ENCODE assay signal across 11 mouse cellular contexts in the genomic region with DNA sequence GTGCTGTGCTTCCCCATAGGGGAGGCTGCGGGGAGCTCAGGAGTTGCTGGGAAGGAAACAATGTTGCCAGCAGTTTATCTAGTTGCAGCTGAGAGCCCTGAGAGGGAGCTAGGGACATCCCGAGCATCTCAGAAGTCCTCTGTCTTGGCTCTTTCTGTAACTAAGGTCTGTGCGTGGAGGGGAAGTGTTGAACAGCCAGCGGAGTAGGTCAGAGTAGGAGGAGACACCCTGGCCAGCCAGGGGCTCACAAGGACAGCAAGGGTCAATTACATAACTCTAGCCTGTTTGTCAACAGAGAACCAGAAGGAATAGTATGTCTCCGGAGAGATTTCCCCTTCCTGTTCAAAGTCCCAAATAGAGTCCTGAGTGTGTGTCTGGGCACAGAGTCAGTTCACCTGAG. TPM values are rescaled to one million over a fixed set of nuclear protein-coding genes. Genes with fewer than 3 reads are reported as not detected.
DNase-seq lines count a peak whose midpoint lies in the region; ATAC-seq and TF ChIP-seq lines count a peak whose summit lies in the region.
"Had no signal": no experiment of that assay in that cellular context is flagged by ENCODE, and none has a peak within 500 bp of the region (broad histone marks: within the 10 kb centered on the region; RNA-seq: fewer than 3 reads in every experiment).

No protein-coding gene starts in this region.

- no peak for ATAC-seq in heart, embryonic 14.5 days (ENCODE audit: insufficient number of reproducible peaks, insufficient read depth, low FRiP score, low read depth)
- ATAC-seq in stomach, postnatal 0 days (ENCODE audit: low FRiP score, low TSS enrichment), result no peak
- ATAC-seq: CD4-positive, CD25-positive, alpha-beta regulatory T cell, adult 4 months had no signal

- peak overlapping the region; percentile 25 to 53 for H3K27ac ChIP-seq in heart, embryonic 14.5 days (replicated peaks in 1 of 2; ENCODE audit: control insufficient read depth in 1 of 2, insufficient read depth in 1 of 2, low read depth in 2 of 2, low read length in 2 of 2)
- 0 out of 2 replicates have a peak overlapping the region, but pooled peaks have one; percentile 1 for H3K27ac ChIP-seq in stomach, postnatal 0 days (replicated peaks)
- H3K27ac ChIP-seq: hindbrain, embryonic 13.5 days; layer of hippocampus, adult 2 months had no signal

- TF ChIP-seq EP300 in stomach, postnatal 0 days (optimal IDR thresholded peaks at IDR 0.05), result no peak

- WGBS in heart, embryonic 14.5 days, result 30% methylated on average over 5 of the region's 5 CpGs
- WGBS in stomach, postnatal 0 days, result 47% methylated on average over 5 of the region's 5 CpGs

- peak; percentile 73 for DNase-seq in gastrocnemius, postnatal 25 days
- no peak for DNase-seq in gastrocnemius, adult 18-20 months (ENCODE audit: low spot score)
- DNase-seq in lung, postnatal 25 days (ENCODE audit: low spot score), result peak; percentile 60
- no peak for DNase-seq in lung, postnatal 14 days
- no peak for DNase-seq in stomach, postnatal 0 days (ENCODE audit: low spot score)
- DNase-seq in layer of hippocampus, adult 9-10 months (ENCODE audit: low spot score), result no peak
- DNase-seq: thymus, adult 18-20 months had no signal

- H3K9me3 ChIP-seq in heart, embryonic 14.5 days (ENCODE audit: control insufficient read depth, low read length), result no peaks in the 10 kb centered on the region
- H3K9me3 ChIP-seq in stomach, postnatal 0 days (ENCODE audit: control insufficient read depth, low read length), result no peaks in the 10 kb centered on the region
- H3K9me3 ChIP-seq: hindbrain, embryonic 13.5 days had no signal

- H3K4me2 ChIP-seq in heart, embryonic 14.5 days (ENCODE audit: low read length), result no peak overlapping the region
- H3K4me2 ChIP-seq in stomach, postnatal 0 days (replicated peaks; ENCODE audit: low read depth), result no peak overlapping the region
- H3K4me2 ChIP-seq: hindbrain, embryonic 13.5 days had no signal

- no peak for TF ChIP-seq CTCF in stomach, postnatal 0 days (IDR thresholded peaks at IDR 0.05; ENCODE audit: low read depth)

- peaks cover 16% of the 10 kb centered on the region; the same call in 1 of the 2 replicates for H3K36me3 ChIP-seq in heart, embryonic 14.5 days (ENCODE audit: control insufficient read depth, insufficient read depth, low read length)
- no peaks in the 10 kb centered on the region for H3K36me3 ChIP-seq in stomach, postnatal 0 days (ENCODE audit: control insufficient read depth, insufficient read depth, low read length)
- H3K36me3 ChIP-seq: hindbrain, embryonic 13.5 days had no signal

- H3K4me1 ChIP-seq in heart, embryonic 14.5 days (ENCODE audit: control insufficient read depth in 2 of 2, insufficient read depth in 2 of 2, low read length in 2 of 2), result peaks cover 55 to 78% of the 10 kb centered on the region in 2 experiments
- peaks cover 10% of the 10 kb centered on the region for H3K4me1 ChIP-seq in stomach, postnatal 0 days (replicated peaks; ENCODE audit: control insufficient read depth, insufficient read depth)

- H3K27me3 ChIP-seq in heart, embryonic 14.5 days (ENCODE audit: control insufficient read depth, insufficient read depth, low read length), result no peaks in the 10 kb centered on the region
- no peaks in the 10 kb centered on the region for H3K27me3 ChIP-seq in stomach, postnatal 0 days (ENCODE audit: control insufficient read depth, insufficient read depth, low read length)

- H3K4me3 ChIP-seq in heart, embryonic 14.5 days (ENCODE audit: control insufficient read depth in 1 of 2, insufficient read depth in 1 of 2, low read depth in 1 of 2, low read length in 2 of 2), result no peak overlapping the region
- no peak overlapping the region for H3K4me3 ChIP-seq in stomach, postnatal 0 days (ENCODE audit: low read depth, low read length)
- H3K4me3 ChIP-seq: hindbrain, embryonic 13.5 days; layer of hippocampus, adult 2 months had no signal

- H3K9ac ChIP-seq in heart, embryonic 14.5 days (ENCODE audit: low read length), result peak overlapping the region; percentile 34; the same call in 1 of the 2 replicates
- H3K9ac ChIP-seq in stomach, postnatal 0 days (ENCODE audit: low read length), result no peak overlapping the region
- H3K9ac ChIP-seq: hindbrain, embryonic 13.5 days had no signal

RNA-seq across cellular contexts. Expression of a gene that starts 34.7 kb away (rescaled TPM):
- total RNA-seq in gastrocnemius, postnatal 25 days (2021), result 1 to 10 TPM; 4.8 to 5.9 TPM
- 1 to 10 TPM; 5.8 to 6.8 TPM for total RNA-seq in gastrocnemius, adult 18-20 months (2021)
- polyA plus RNA-seq in heart, embryonic 14.5 days (2014; fragmentation: Nextera tagmentation; extraction: Ambion mirVana), result 26.9 and 29.7 TPM in 2 replicates
- polyA plus RNA-seq in stomach, postnatal 0 days (2015; fragmentation: Nextera tagmentation; extraction: Ambion mirVana), result 24.0 and 26.4 TPM in 2 replicates

Comparison
In these comparisons a context has a peak if more than half of its experiments do, and no peak if none do; other contexts are left out.
1. DNase-seq: peak in gastrocnemius, postnatal 25 days (single experiment) and lung, postnatal 25 days (single experiment); none in gastrocnemius, adult 18-20 months (single experiment), lung, postnatal 14 days (single experiment), stomach, postnatal 0 days (single experiment) and layer of hippocampus, adult 9-10 months (single experiment).